46 mouse cellular contexts compared by ENCODE assay signal in the genomic region with DNA sequence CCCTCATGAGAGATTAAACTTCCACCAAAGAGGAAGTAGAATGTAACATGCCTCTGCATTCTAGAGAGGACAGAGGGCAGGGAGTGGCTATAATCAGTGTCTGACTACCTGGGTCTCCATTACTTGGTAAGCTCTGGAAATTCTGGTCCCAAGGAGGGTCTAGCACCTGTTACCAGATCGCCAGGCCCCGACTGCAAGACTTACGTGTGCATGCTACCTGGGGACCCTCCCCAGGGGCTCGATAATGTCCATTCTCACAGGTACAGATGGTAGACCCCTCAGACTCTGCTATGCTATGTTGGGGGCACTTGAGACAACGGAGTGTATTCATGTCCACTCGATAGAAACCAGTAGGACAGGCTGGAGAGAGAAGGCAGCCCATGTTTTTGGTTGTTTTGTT. TPM values are rescaled to one million over a fixed set of nuclear protein-coding genes. Genes with fewer than 3 reads are reported as not detected.
"Had no signal": no experiment of that assay in that cellular context is flagged by ENCODE, and none has a peak within 500 bp of the region (broad histone marks: within the 10 kb centered on the region; RNA-seq: fewer than 3 reads in every experiment).

No protein-coding gene starts in this region.

- H3K36me3 ChIP-seq: liver, embryonic 13.5 days; midbrain, embryonic 15.5 days had no signal

- H3K4me2 ChIP-seq: limb, embryonic 12.5 days; limb, embryonic 13.5 days; limb, embryonic 15.5 days; liver, embryonic 11.5 days; liver, embryonic 12.5 days; liver, embryonic 13.5 days; liver, embryonic 15.5 days; lung, embryonic 14.5 days; lung, embryonic 15.5 days; midbrain, embryonic 11.5 days; midbrain, embryonic 12.5 days; midbrain, embryonic 13.5 days; midbrain, embryonic 15.5 days; neural tube, embryonic 12.5 days had no signal

- H3K4me3 ChIP-seq: left cerebral cortex, adult 2 months; limb, embryonic 10.5 days; limb, embryonic 12.5 days; limb, embryonic 13.5 days; limb, embryonic 15.5 days; liver, embryonic 12.5 days; liver, embryonic 13.5 days; liver, embryonic 15.5 days; lung, embryonic 15.5 days; midbrain, embryonic 10.5 days; midbrain, embryonic 12.5 days; midbrain, embryonic 13.5 days; midbrain, embryonic 15.5 days; neural tube, embryonic 12.5 days had no signal

- H3K27me3 ChIP-seq: limb, embryonic 12.5 days; limb, embryonic 13.5 days; limb, embryonic 15.5 days; liver, embryonic 12.5 days; liver, embryonic 13.5 days; liver, embryonic 15.5 days; lung, embryonic 15.5 days; megakaryocyte, embryonic 14.5 days; midbrain, embryonic 12.5 days; midbrain, embryonic 13.5 days; midbrain, embryonic 15.5 days; neural tube, embryonic 12.5 days had no signal

- DNase-seq: left cerebral cortex, postnatal 4 days; liver; liver, embryonic 13.5 days; liver, postnatal 0 days; lung, adult 18-20 months; lung, adult 2 months; lung, embryonic 14.5 days; lung, postnatal 10 days; lung, postnatal 14 days; lung, postnatal 36 days; lung, postnatal 4 days; midbrain, embryonic 14.5 days had no signal

RNA-seq across cellular contexts. Expression of gene Epha1, which starts 7.9 kb away (rescaled TPM):
- total RNA-seq: megakaryocyte, adult 5-6 weeks; megakaryocyte-erythroid progenitor cell, adult 5-6 weeks; monocyte, adult 5-6 weeks had no signal
- polyA plus RNA-seq: macrophage had no signal

RNA-seq across cellular contexts. Expression of gene Tas2r143, which starts 34.8 kb away (rescaled TPM):
- total RNA-seq: left cerebral cortex, adult 2 months; left cerebral cortex, postnatal 10 days; left cerebral cortex, postnatal 14 days; left cerebral cortex, postnatal 25 days; left cerebral cortex, postnatal 4 days; megakaryocyte progenitor cell, adult 5-6 weeks; midbrain, postnatal 0 days had no signal
- polyA plus RNA-seq: limb, embryonic 10.5 days; limb, embryonic 11.5 days; limb, embryonic 12.5 days; limb, embryonic 13.5 days; limb, embryonic 15.5 days; liver, embryonic 11.5 days; liver, embryonic 12.5 days; liver, embryonic 13.5 days; liver, embryonic 14.5 days; liver, embryonic 15.5 days; liver, embryonic 16.5 days; liver, postnatal 0 days; lung, embryonic 14.5 days; lung, embryonic 15.5 days; lung, embryonic 16.5 days; lung, postnatal 0 days; macrophage; midbrain, embryonic 10.5 days; midbrain, embryonic 11.5 days; midbrain, embryonic 12.5 days; midbrain, embryonic 13.5 days; midbrain, embryonic 14.5 days; midbrain, embryonic 15.5 days; midbrain, embryonic 16.5 days; midbrain, postnatal 0 days; neural tube, embryonic 11.5 days; neural tube, embryonic 12.5 days had no signal

RNA-seq across cellular contexts. Expression of gene Tas2r135, which starts 40.0 kb away (rescaled TPM):
- total RNA-seq: left cerebral cortex, adult 2 months; left cerebral cortex, postnatal 10 days; left cerebral cortex, postnatal 14 days; left cerebral cortex, postnatal 25 days; left cerebral cortex, postnatal 36 days; megakaryocyte progenitor cell, adult 5-6 weeks; megakaryocyte-erythroid progenitor cell, adult 5-6 weeks; midbrain, postnatal 0 days; monocyte, adult 5-6 weeks had no signal
- polyA plus RNA-seq: limb, embryonic 10.5 days; limb, embryonic 11.5 days; limb, embryonic 12.5 days; limb, embryonic 13.5 days; limb, embryonic 15.5 days; liver, adult 2 months; liver, embryonic 11.5 days; liver, embryonic 12.5 days; liver, embryonic 13.5 days; liver, embryonic 14.5 days; liver, embryonic 15.5 days; liver, embryonic 16.5 days; liver, postnatal 0 days; lung, embryonic 14.5 days; lung, embryonic 15.5 days; lung, embryonic 16.5 days; macrophage; midbrain, embryonic 10.5 days; midbrain, embryonic 11.5 days; midbrain, embryonic 12.5 days; midbrain, embryonic 13.5 days; midbrain, embryonic 14.5 days; midbrain, embryonic 15.5 days; midbrain, embryonic 16.5 days; midbrain, postnatal 0 days; neural tube, embryonic 11.5 days; neural tube, embryonic 12.5 days had no signal

RNA-seq across cellular contexts. Expression of gene Fam131b, which starts 40.8 kb away (rescaled TPM):
- total RNA-seq: liver, adult 2 months; megakaryocyte progenitor cell, adult 5-6 weeks; megakaryocyte, adult 5-6 weeks; megakaryocyte-erythroid progenitor cell, adult 5-6 weeks; monocyte, adult 5-6 weeks had no signal
- polyA plus RNA-seq: liver, adult 2 months; liver, embryonic 12.5 days; liver, embryonic 15.5 days; liver, embryonic 16.5 days; liver, postnatal 0 days; lung, postnatal 0 days; macrophage had no signal
